Mouse (Mus musculus) heart, embryonic 13.5 days (tissue): ENCODE data around the gene Ccdc85c. TPM values are rescaled to one million over a fixed set of nuclear protein-coding genes. Genes with fewer than 3 reads are reported as not detected.

Experiments
- ATAC-seq: fragments of 200-750 bp; cut with Nextera tagmentation; 2 replicates; pipeline ENCODE4 v1.8.0; 2017; ENCODE audit warnings: moderate TSS enrichment; ENCODE audit not compliant: insufficient number of reproducible peaks, low FRiP score, low TSS enrichment; ENCODE audit errors: extremely low read depth
- H3K27ac ChIP-seq: fragments of 300-500 bp; sonication (generic); replicated peaks from 2 replicates; pipeline ENCODE4 v1.5.1; 2015; ENCODE audit warnings: moderate library complexity, mild to moderate bottlenecking, inconsistent platforms
- H3K27me3 ChIP-seq: fragments of 300-500 bp; sonication (generic); replicated peaks from 2 replicates; pipeline ENCODE4 v1.6.1; 2015; ENCODE audit warnings: mild to moderate bottlenecking, inconsistent platforms
- H3K36me3 ChIP-seq: fragments of 300-500 bp; sonication (generic); 2 replicates; pipeline ENCODE4 v1.6.1; 2015; ENCODE audit warnings: mild to moderate bottlenecking, inconsistent platforms
- H3K4me1 ChIP-seq: fragments of 300-500 bp; sonication (generic); 2 replicates; pipeline ENCODE4 v1.6.1; 2015; ENCODE audit warnings: inconsistent platforms
- H3K4me2 ChIP-seq: fragments of 300-500 bp; sonication (generic); 2 replicates; pipeline ENCODE4 v1.6.1; 2015; ENCODE audit warnings: inconsistent platforms, mild to moderate bottlenecking, moderate library complexity
- H3K4me3 ChIP-seq: fragments of 300-500 bp; sonication (generic); 2 replicates; pipeline ENCODE4 v1.5.1; 2015; ENCODE audit warnings: moderate library complexity, mild to moderate bottlenecking, inconsistent platforms
- H3K9ac ChIP-seq: fragments of 300-500 bp; sonication (generic); 2 replicates; pipeline ENCODE4 v1.6.1; 2015; ENCODE audit warnings: inconsistent platforms, mild to moderate bottlenecking, moderate library complexity
- H3K9me3 ChIP-seq: fragments of 300-500 bp; sonication (generic); 2 replicates; pipeline ENCODE4 v1.6.1; 2016; ENCODE audit warnings: inconsistent platforms
- WGBS: fragments of 180-500 bp; shearing (Covaris S2); methylation state at CpG from one replicate; pipeline ENCODE4 v1.1.7; 2015; ENCODE audit warnings: mixed read lengths; 5-methylcytosine and 5-hydroxymethylcytosine counted together
- polyA plus RNA-seq: library from polyadenylated mRNA; unstranded; fragments of >200 nt; fragmentation: Nextera tagmentation; extraction: Ambion mirVana; gene quantifications from 2 replicates; pipeline ENCODE4 v1.2.1, GENCODE M21; 2015

Ccdc85c gene
- polyA plus RNA-seq, 1 experiment from 2014 or later = 4.9 TPM

- Histone ChIP-seq H3K36me3 (no peaks in the 10 kb centered on the region), H3K4me2 (peak overlapping the region; percentile 42)
- WGBS = 41% methylated on average over 27 of the region's 27 CpGs
Observed at GRCm38 (mm10) chr12:108265831-108266619, 9.2 kb downstream of the Ccdc85c start.

GRCm38 (mm10) chr12:108264918-108265317 is 10.3 kb downstream of the Ccdc85c start:
- WGBS = 63% methylated on average over 7 of the region's 7 CpGs
- Histone ChIP-seq H3K4me2 (no peak overlapping the region), H3K9ac (peak overlapping the region; percentile 65; the same call in 1 of the 2 replicates), H3K27me3 (no peaks in the 10 kb centered on the region), H3K36me3 (no peaks in the 10 kb centered on the region), H3K9me3 (no peaks in the 10 kb centered on the region), H3K27ac (no peak overlapping the region), H3K4me3 (no peak overlapping the region), H3K4me1 (peaks cover 88% of the 10 kb centered on the region)
- no peak for ATAC-seq

More at GRCm38 (mm10) chr12:108265831-108266619, 9.2 kb downstream of the Ccdc85c start:
- H3K9ac ChIP-seq = peak overlapping the region; percentile 65
- no peak overlapping the region for H3K4me3 ChIP-seq
- H3K9me3 ChIP-seq = no peaks in the 10 kb centered on the region
- H3K27ac ChIP-seq = peak overlapping the region; percentile 42
- H3K4me1 ChIP-seq = peaks cover 91% of the 10 kb centered on the region
- no peaks in the 10 kb centered on the region for H3K27me3 ChIP-seq
- no peak for ATAC-seq

- Histone ChIP-seq H3K36me3 (no peaks in the 10 kb centered on the region), H3K4me3 (no peak overlapping the region), H3K9me3 (no peaks in the 10 kb centered on the region), H3K9ac (no peak overlapping the region), H3K27ac (no peak overlapping the region; the same call in 1 of the 2 replicates), H3K4me1 (peaks cover 78% of the 10 kb centered on the region), H3K4me2 (no peak overlapping the region), H3K27me3 (no peaks in the 10 kb centered on the region)
- ATAC-seq = no peak
- 71% methylated on average over 12 of the region's 12 CpGs for WGBS
Observed at GRCm38 (mm10) chr12:108260950-108261349, 14.3 kb downstream of the Ccdc85c start.

- Histone ChIP-seq H3K9ac (no peak overlapping the region), H3K4me1 (peaks cover 78% of the 10 kb centered on the region)
- 85% methylated on average over 24 of the region's 24 CpGs for WGBS
Observed at GRCm38 (mm10) chr12:108259322-108260049, 15.7 kb downstream of the Ccdc85c start.

GRCm38 (mm10) chr12:108256734-108257133 is 18.5 kb downstream of the Ccdc85c start:
- H3K27ac ChIP-seq = peak overlapping the region; percentile 57; the same call in 1 of the 2 replicates
- 0 out of 2 replicates have a peak overlapping the region, but pooled peaks have one; percentile 2 for H3K4me2 ChIP-seq
- H3K9me3 ChIP-seq = no peaks in the 10 kb centered on the region
- no peaks in the 10 kb centered on the region for H3K36me3 ChIP-seq
- no peaks in the 10 kb centered on the region for H3K27me3 ChIP-seq
- ATAC-seq = no peak
- H3K4me1 ChIP-seq = peaks cover 80% of the 10 kb centered on the region
- 30% methylated on average over 10 of the region's 10 CpGs for WGBS
- no peak overlapping the region for H3K4me3 ChIP-seq
- peak overlapping the region; percentile 66 for H3K9ac ChIP-seq

More at GRCm38 (mm10) chr12:108259322-108260049, 15.7 kb downstream of the Ccdc85c start:
- H3K4me2 ChIP-seq = no peak overlapping the region
- no peak overlapping the region for H3K27ac ChIP-seq
- ATAC-seq = no peak
- no peaks in the 10 kb centered on the region for H3K27me3 ChIP-seq
- H3K4me3 ChIP-seq = no peak overlapping the region
- H3K36me3 ChIP-seq = no peaks in the 10 kb centered on the region
- no peaks in the 10 kb centered on the region for H3K9me3 ChIP-seq

GRCm38 (mm10) chr12:108255960-108256359 is 19.3 kb downstream of the Ccdc85c start:
- Histone ChIP-seq H3K9ac (peak overlapping the region; percentile 66), H3K4me3 (no peak overlapping the region), H3K4me2 (peak overlapping the region; percentile 22; the same call in 1 of the 2 replicates), H3K36me3 (no peaks in the 10 kb centered on the region), H3K27ac (peak overlapping the region; percentile 57), H3K4me1 (peaks cover 80% of the 10 kb centered on the region), H3K27me3 (no peaks in the 10 kb centered on the region), H3K9me3 (no peaks in the 10 kb centered on the region)
- WGBS = 18% methylated on average over 5 of the region's 5 CpGs
- ATAC-seq = no peak

GRCm38 (mm10) chr12:108255511-108255919 is 19.7 kb downstream of the Ccdc85c start:
- H3K9me3 ChIP-seq = no peaks in the 10 kb centered on the region
- H3K36me3 ChIP-seq = no peaks in the 10 kb centered on the region
- H3K27ac ChIP-seq = peak overlapping the region; percentile 57
- H3K4me2 ChIP-seq = peak overlapping the region; percentile 22
- no peak for ATAC-seq
- 17% methylated on average over 8 of the region's 8 CpGs for WGBS
- no peaks in the 10 kb centered on the region for H3K27me3 ChIP-seq
- H3K4me1 ChIP-seq = peaks cover 78% of the 10 kb centered on the region
- H3K9ac ChIP-seq = peak overlapping the region; percentile 33; the same call in 1 of the 2 replicates
- no peak overlapping the region for H3K4me3 ChIP-seq

- Histone ChIP-seq H3K9ac (0 out of 2 replicates have a peak overlapping the region, but pooled peaks have one; percentile 37), H3K27ac (peak overlapping the region; percentile 70), H3K4me3 (no peak overlapping the region), H3K4me1 (peaks cover 95% of the 10 kb centered on the region), H3K4me2 (no peak overlapping the region), H3K9me3 (no peaks in the 10 kb centered on the region), H3K36me3 (no peaks in the 10 kb centered on the region), H3K27me3 (no peaks in the 10 kb centered on the region)
- WGBS = 60% methylated on average over 12 of the region's 12 CpGs
- no peak for ATAC-seq
Observed at GRCm38 (mm10) chr12:108253042-108253441, 22.2 kb downstream of the Ccdc85c start.

GRCm38 (mm10) chr12:108251825-108252542 is 23.2 kb downstream of the Ccdc85c start:
- H3K36me3 ChIP-seq = no peaks in the 10 kb centered on the region
- H3K9me3 ChIP-seq = no peaks in the 10 kb centered on the region
- no peak overlapping the region for H3K4me2 ChIP-seq
- H3K4me3 ChIP-seq = no peak overlapping the region
- H3K27ac ChIP-seq = peak overlapping the region; percentile 70
- WGBS = 55% methylated on average over 15 of the region's 15 CpGs
- ATAC-seq = no peak
- peak overlapping the region; percentile 61 for H3K9ac ChIP-seq
- H3K27me3 ChIP-seq = no peaks in the 10 kb centered on the region
- peaks cover 93% of the 10 kb centered on the region for H3K4me1 ChIP-seq

GRCm38 (mm10) chr12:108251034-108251792 is 24.0 kb downstream of the Ccdc85c start:
- peaks cover 93% of the 10 kb centered on the region for H3K4me1 ChIP-seq
- H3K4me3 ChIP-seq = no peak overlapping the region
- no peak overlapping the region for H3K4me2 ChIP-seq
- WGBS = 86% methylated on average over 31 of the region's 31 CpGs
- no peak for ATAC-seq
- no peaks in the 10 kb centered on the region for H3K27me3 ChIP-seq
- no peak overlapping the region for H3K27ac ChIP-seq
- H3K9me3 ChIP-seq = no peaks in the 10 kb centered on the region
- H3K36me3 ChIP-seq = no peaks in the 10 kb centered on the region
- H3K9ac ChIP-seq = no peak overlapping the region
